Comparison of ENCODE assay signal across 26 mouse cellular contexts in genomic region chr5:100196397-100196796, GRCm38 (mm10). TPM values are rescaled to one million over a fixed set of nuclear protein-coding genes. Genes with fewer than 3 reads are reported as not detected.
DNase-seq lines count a peak whose midpoint lies in the region; ATAC-seq and TF ChIP-seq lines count a peak whose summit lies in the region.
"Had no signal": no experiment of that assay in that cellular context is flagged by ENCODE, and none has a peak within 500 bp of the region (broad histone marks: within the 10 kb centered on the region; RNA-seq: fewer than 3 reads in every experiment).

No protein-coding gene starts in this region.

- no peak overlapping the region for H3K4me2 ChIP-seq in forebrain, postnatal 0 days (ENCODE audit: low read depth)
- H3K4me2 ChIP-seq in forebrain, embryonic 12.5 days = no peak overlapping the region
- 0 out of 2 replicates have a peak overlapping the region, but pooled peaks have one; percentile 31 for H3K4me2 ChIP-seq in heart, embryonic 15.5 days
- H3K4me2 ChIP-seq in limb, embryonic 14.5 days (replicated peaks; ENCODE audit: low read depth, low read length, severe bottlenecking) = peak overlapping the region; percentile 18; the same call in 1 of the 2 replicates
- H3K4me2 ChIP-seq in kidney, embryonic 14.5 days (replicated peaks; ENCODE audit: low read depth, low read length) = no peak overlapping the region
- H3K4me2 ChIP-seq: liver, embryonic 13.5 days; midbrain, embryonic 12.5 days had no signal

- WGBS in forebrain, postnatal 0 days = 69% methylated on average over 9 of the region's 9 CpGs
- 83% methylated on average over 9 of the region's 9 CpGs for WGBS in forebrain, embryonic 12.5 days
- WGBS in heart, embryonic 15.5 days = 45% methylated on average over 9 of the region's 9 CpGs
- 62% methylated on average over 9 of the region's 9 CpGs for WGBS in limb, embryonic 14.5 days
- WGBS in kidney, embryonic 14.5 days = 46% methylated on average over 9 of the region's 9 CpGs

- no peaks in the 10 kb centered on the region for H3K9me3 ChIP-seq in forebrain, postnatal 0 days (ENCODE audit: low read length)
- no peaks in the 10 kb centered on the region for H3K9me3 ChIP-seq in forebrain, embryonic 12.5 days
- H3K9me3 ChIP-seq in heart, embryonic 15.5 days (replicated peaks) = no peaks in the 10 kb centered on the region
- no peaks in the 10 kb centered on the region for H3K9me3 ChIP-seq in limb, embryonic 14.5 days (ENCODE audit: control insufficient read depth, low read length)
- no peaks in the 10 kb centered on the region for H3K9me3 ChIP-seq in kidney, embryonic 14.5 days (ENCODE audit: control insufficient read depth, low read length)
- H3K9me3 ChIP-seq: limb, embryonic 15.5 days; liver, embryonic 13.5 days; midbrain, embryonic 12.5 days; neural tube, embryonic 15.5 days; stomach, embryonic 15.5 days had no signal

- H3K4me3 ChIP-seq in forebrain, postnatal 0 days (ENCODE audit: low read depth, low read length) = no peak overlapping the region
- H3K4me3 ChIP-seq in forebrain, embryonic 12.5 days (replicated peaks) = no peak overlapping the region
- H3K4me3 ChIP-seq in heart, embryonic 15.5 days = no peak overlapping the region
- no peak overlapping the region for H3K4me3 ChIP-seq in limb, embryonic 14.5 days (replicated peaks; ENCODE audit: low read length)
- no peak overlapping the region for H3K4me3 ChIP-seq in kidney, embryonic 14.5 days (ENCODE audit: low read length)
- H3K4me3 ChIP-seq: gastrocnemius, adult 2 months; layer of hippocampus, adult 2 months; left cerebral cortex, adult 2 months; limb, embryonic 15.5 days; liver, embryonic 13.5 days; midbrain, embryonic 12.5 days; neural tube, embryonic 15.5 days; stomach, embryonic 15.5 days had no signal

- TF ChIP-seq CTCF in forebrain, postnatal 0 days (IDR thresholded peaks at IDR 0.05; ENCODE audit: low read depth) = no peak

- TF ChIP-seq POLR2A in limb, embryonic 14.5 days (IDR thresholded peaks at IDR 0.05; ENCODE audit: borderline replicate concordance, extremely low read depth, insufficient read depth, insufficient read length) = no peak

- intact Hi-C loops in heart, postnatal 36 days (cut with DNase I) = no loop called here

- 0 out of 2 replicates have a peak overlapping the region, but pooled peaks have one; percentile 80 for H3K27ac ChIP-seq in forebrain, postnatal 0 days (ENCODE audit: low read depth, low read length)
- H3K27ac ChIP-seq in forebrain, embryonic 12.5 days = no peak overlapping the region
- no peak overlapping the region for H3K27ac ChIP-seq in heart, embryonic 15.5 days
- no peak overlapping the region for H3K27ac ChIP-seq in limb, embryonic 14.5 days (replicated peaks; ENCODE audit: low read depth, low read length)
- no peak overlapping the region for H3K27ac ChIP-seq in kidney, embryonic 14.5 days (ENCODE audit: low read depth, low read length)
- H3K27ac ChIP-seq: gastrocnemius, adult 2 months; layer of hippocampus, adult 2 months; left cerebral cortex, adult 2 months; limb, embryonic 15.5 days; liver, embryonic 13.5 days; macrophage; neural tube, embryonic 15.5 days; stomach, embryonic 15.5 days had no signal

- no peaks in the 10 kb centered on the region for H3K36me3 ChIP-seq in forebrain, postnatal 0 days (ENCODE audit: insufficient read depth)
- no peaks in the 10 kb centered on the region for H3K36me3 ChIP-seq in forebrain, embryonic 12.5 days (replicated peaks)
- H3K36me3 ChIP-seq in heart, embryonic 15.5 days = no peaks in the 10 kb centered on the region
- no peaks in the 10 kb centered on the region for H3K36me3 ChIP-seq in limb, embryonic 14.5 days (ENCODE audit: control insufficient read depth, insufficient read depth, low read length)
- no peaks in the 10 kb centered on the region for H3K36me3 ChIP-seq in kidney, embryonic 14.5 days (ENCODE audit: control insufficient read depth, insufficient read depth, low read length)
- H3K36me3 ChIP-seq: limb, embryonic 15.5 days; liver, embryonic 13.5 days; midbrain, embryonic 12.5 days; neural tube, embryonic 15.5 days; stomach, embryonic 15.5 days had no signal

- H3K9ac ChIP-seq in forebrain, postnatal 0 days = no peak overlapping the region
- no peak overlapping the region for H3K9ac ChIP-seq in forebrain, embryonic 12.5 days
- no peak overlapping the region for H3K9ac ChIP-seq in heart, embryonic 15.5 days
- H3K9ac ChIP-seq in limb, embryonic 14.5 days (ENCODE audit: low read depth, low read length, severe bottlenecking) = no peak overlapping the region
- no peak overlapping the region for H3K9ac ChIP-seq in kidney, embryonic 14.5 days (ENCODE audit: low read depth, low read length)
- H3K9ac ChIP-seq: limb, embryonic 15.5 days; liver, embryonic 13.5 days; midbrain, embryonic 12.5 days; neural tube, embryonic 15.5 days; stomach, embryonic 15.5 days had no signal

- H3K27me3 ChIP-seq in forebrain, postnatal 0 days (ENCODE audit: insufficient read depth, low read length) = no peaks in the 10 kb centered on the region
- H3K27me3 ChIP-seq in forebrain, embryonic 12.5 days = peaks cover 18% of the 10 kb centered on the region; the same call in 1 of the 2 replicates
- no peaks in the 10 kb centered on the region for H3K27me3 ChIP-seq in heart, embryonic 15.5 days
- no peaks in the 10 kb centered on the region for H3K27me3 ChIP-seq in limb, embryonic 14.5 days (ENCODE audit: control insufficient read depth, insufficient read depth, low read length)
- H3K27me3 ChIP-seq in kidney, embryonic 14.5 days (ENCODE audit: control insufficient read depth, insufficient read depth, low read length) = no peaks in the 10 kb centered on the region
- H3K27me3 ChIP-seq: limb, embryonic 15.5 days; liver, embryonic 13.5 days; neural tube, embryonic 15.5 days; stomach, embryonic 15.5 days had no signal

- peaks cover 24% of the 10 kb centered on the region for H3K4me1 ChIP-seq in forebrain, postnatal 0 days (ENCODE audit: insufficient read depth)
- peaks cover 42% of the 10 kb centered on the region for H3K4me1 ChIP-seq in forebrain, embryonic 12.5 days
- H3K4me1 ChIP-seq in heart, embryonic 15.5 days (replicated peaks) = peaks cover 17% of the 10 kb centered on the region
- peaks cover 20% of the 10 kb centered on the region for H3K4me1 ChIP-seq in limb, embryonic 14.5 days (ENCODE audit: control insufficient read depth, insufficient read depth, low read length)
- H3K4me1 ChIP-seq in kidney, embryonic 14.5 days (ENCODE audit: control insufficient read depth, insufficient read depth, low read length) = peaks cover 6% of the 10 kb centered on the region

- no peak for ATAC-seq in forebrain, postnatal 0 days
- no peak for ATAC-seq in forebrain, embryonic 12.5 days (ENCODE audit: low FRiP score)
- ATAC-seq in heart, embryonic 15.5 days (replicated peaks; ENCODE audit: insufficient number of reproducible peaks, insufficient read depth, low FRiP score, low read depth) = no peak
- ATAC-seq in limb, embryonic 14.5 days (ENCODE audit: low FRiP score, low read depth) = no peak
- ATAC-seq in kidney, embryonic 14.5 days (ENCODE audit: low FRiP score, low TSS enrichment) = no peak; the same call in 1 of the 2 replicates
- ATAC-seq: Patski had no signal

- no peak for DNase-seq in forebrain, postnatal 0 days
- no peak for DNase-seq in heart, postnatal 36 days
- peak; percentile 53 for DNase-seq in brain, adult 2 months (ENCODE audit: low read depth, low spot score)
- DNase-seq in limb, embryonic 14.5 days (ENCODE audit: low spot score) = no peak
- DNase-seq: adrenal gland, postnatal 10 days; cerebellum, adult 11-12 months; cerebellum, adult 9-11 months; gastrocnemius, adult 2 months; heart, postnatal 14 days; kidney, adult 18-20 months; kidney, postnatal 36 days; liver, embryonic 13.5 days; lung, adult 18-20 months; lung, postnatal 10 days; right cerebral cortex, postnatal 14 days had no signal

RNA-seq across cellular contexts. Expression of gene Tmem150c, which starts 36.8 kb away (rescaled TPM):
- total RNA-seq in forebrain, postnatal 0 days (2014; rRNA removed) = 76.1 and 86.1 TPM in 2 replicates
- polyA plus RNA-seq in forebrain, postnatal 0 days (2015; fragmentation: Nextera tagmentation; extraction: Ambion mirVana) = 44.0 and 60.6 TPM in 2 replicates
- 5.8 and 6.3 TPM in 2 replicates for polyA plus RNA-seq in forebrain, embryonic 12.5 days (2016; fragmentation: Nextera tagmentation; extraction: Ambion mirVana)
- 2.0 and 2.2 TPM in 2 replicates for polyA plus RNA-seq in heart, embryonic 15.5 days (2015; fragmentation: Nextera tagmentation; extraction: Ambion mirVana)
- total RNA-seq in heart, postnatal 36 days (2021) = 1 to 10 TPM; 3.3 to 9.5 TPM
- polyA plus RNA-seq in limb, embryonic 14.5 days (2012; rRNA removed) = 7.2 and 7.3 TPM in 2 replicates
- 4.7 and 4.8 TPM in 2 replicates for polyA plus RNA-seq in limb, embryonic 14.5 days (2014; fragmentation: Nextera tagmentation; extraction: Ambion mirVana)
- polyA plus RNA-seq in kidney, embryonic 14.5 days (2014; fragmentation: Nextera tagmentation; extraction: Ambion mirVana) = 10.3 and 12.7 TPM in 2 replicates
- polyA plus RNA-seq: Patski had no signal

Comparison
In these comparisons a context has a peak if more than half of its experiments do, and no peak if none do; other contexts are left out.
1. H3K4me2 ChIP-seq: peak in heart, embryonic 15.5 days (single experiment) and limb, embryonic 14.5 days (single experiment); none in forebrain, postnatal 0 days (single experiment), forebrain, embryonic 12.5 days (single experiment) and kidney, embryonic 14.5 days (single experiment).